Mouse (Mus musculus) midbrain, postnatal 0 days (tissue): Measurements from ENCODE around the gene Arpin. TPM values are rescaled to one million over a fixed set of nuclear protein-coding genes. Genes with fewer than 3 reads are reported as not detected.

ENCODE experiments used
- ATAC-seq: fragments of 200-750 bp; cut with Nextera tagmentation; 2 replicates; pipeline ENCODE4 v1.8.0; 2017; ENCODE audit warnings: moderate number of reproducible peaks, mild to moderate bottlenecking, moderate TSS enrichment, moderate library complexity; ENCODE audit not compliant: low FRiP score
- DNase-seq: peaks from one replicate; pipeline ENCODE4 v3.0.0-alpha.2; 2015; ENCODE audit warnings: low spot score
- H3K27ac ChIP-seq: fragments of 300-500 bp; sonication (generic); 2 replicates; pipeline ENCODE4 v1.5.1; 2014; ENCODE audit warnings: low read depth, mild to moderate bottlenecking, low read length, mixed read lengths
- H3K27me3 ChIP-seq: fragments of 300-500 bp; sonication (generic); 2 replicates; pipeline ENCODE4 v1.6.1; 2014; ENCODE audit warnings: low read length, control low read depth, mixed read lengths; ENCODE audit not compliant: insufficient read depth
- H3K36me3 ChIP-seq: fragments of 300-500 bp; sonication (generic); 2 replicates; pipeline ENCODE4 v1.6.1; 2014; ENCODE audit warnings: low read length, control low read depth, mixed read lengths; ENCODE audit not compliant: insufficient read depth
- H3K4me1 ChIP-seq: fragments of 300-500 bp; sonication (generic); 2 replicates; pipeline ENCODE4 v1.6.1; 2014; ENCODE audit warnings: mild to moderate bottlenecking, control low read depth, antibody characterized with exemption, low read length, mixed read lengths; ENCODE audit not compliant: insufficient read depth
- H3K4me2 ChIP-seq: fragments of 300-500 bp; sonication (generic); 2 replicates; pipeline ENCODE4 v1.6.1; 2014; ENCODE audit warnings: low read depth, mild to moderate bottlenecking, low read length, mixed read lengths; ENCODE audit not compliant: poor library complexity, severe bottlenecking
- H3K4me3 ChIP-seq: fragments of 300-500 bp; sonication (generic); 2 replicates; pipeline ENCODE4 v1.5.1; 2014; ENCODE audit warnings: low read depth, mild to moderate bottlenecking, low read length, moderate library complexity
- H3K9ac ChIP-seq: fragments of 300-500 bp; sonication (generic); replicated peaks from 2 replicates; pipeline ENCODE4 v1.6.1; 2014; ENCODE audit warnings: mild to moderate bottlenecking, low read length, moderate library complexity, mixed read lengths; ENCODE audit not compliant: poor library complexity, severe bottlenecking
- H3K9me3 ChIP-seq: fragments of 300-500 bp; sonication (generic); 2 replicates; pipeline ENCODE4 v1.6.1; 2016; ENCODE audit warnings: low read length, control low read depth
- CTCF ChIP-seq: IDR thresholded peaks from 2 replicates; pipeline ENCODE4 v1.5.1; 2016; ENCODE audit warnings: antibody characterized with exemption, mild to moderate bottlenecking
- WGBS: fragments of 180-500 bp; shearing (Covaris S2); extraction: QIAGEN DNeasy Blood & Tissue Kit; methylation state at CpG from one replicate; pipeline ENCODE4 v1.1.7; 2014; 5-methylcytosine and 5-hydroxymethylcytosine counted together
- microRNA-seq: library from miRNA; unstranded; fragments of <30 nt; microRNA quantifications from one replicate; pipeline ENCODE4, GENCODE M21; 2016; ENCODE audit warnings: borderline number of aligned reads
- polyA plus RNA-seq: library from polyadenylated mRNA; unstranded; fragments of >200 nt; fragmentation: Nextera tagmentation; extraction: Ambion mirVana; gene quantifications from 2 replicates; pipeline ENCODE4 v1.2.1, GENCODE M21; 2015
- total RNA-seq: library from RNA; depleted of rRNA; stranded (reverse); fragments of >200 nt; gene quantifications from 2 replicates; pipeline ENCODE4 v1.2.3, GENCODE M21; 2014; rRNA removed

Gene Arpin
- total and polyA plus RNA-seq, 2 experiments from 2014 or later, result 14.9 to 38.4 TPM

DNA sequence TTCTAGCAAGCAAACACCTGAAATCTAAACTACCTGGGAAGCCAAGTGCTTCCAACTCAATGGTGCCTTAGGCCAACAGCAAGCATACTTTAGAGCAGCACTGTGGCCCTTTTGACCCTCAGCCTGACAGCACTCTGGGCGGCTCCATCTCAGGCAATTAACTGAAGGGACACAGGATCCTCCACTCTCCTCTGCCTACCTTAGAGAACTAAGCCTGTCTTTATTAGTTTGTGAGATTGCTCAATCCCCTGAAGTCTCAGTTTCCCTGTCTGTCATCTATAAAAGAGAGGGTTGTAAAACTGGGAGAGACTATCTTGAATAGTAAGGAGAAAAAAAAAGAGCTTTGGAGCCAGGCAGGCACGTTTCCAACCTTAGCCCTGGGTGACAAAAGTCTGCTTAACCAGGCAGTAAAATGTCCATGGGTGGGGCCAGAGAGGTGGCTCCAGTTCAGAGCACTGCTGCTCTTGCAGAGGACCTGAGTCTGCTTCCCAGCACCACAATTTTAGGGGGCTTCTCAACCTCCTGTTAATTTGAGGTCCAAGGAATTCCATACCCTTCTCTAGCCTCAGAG, 56.6 kb downstream of the Arpin start:
- Histone ChIP-seq H3K4me2 (no peak overlapping the region), H3K4me3 (no peak overlapping the region), H3K9ac (no peak overlapping the region), H3K9me3 (no peaks in the 10 kb centered on the region), H3K36me3 (peaks cover 35% of the 10 kb centered on the region), H3K27me3 (no peaks in the 10 kb centered on the region), H3K4me1 (no peaks in the 10 kb centered on the region), H3K27ac (no peak overlapping the region)
- WGBS, result 62% methylated on average over 2 of the region's 2 CpGs
- TF ChIP-seq CTCF, result no peak
- DNase-seq (no peak), ATAC-seq (no peak)

Small RNAs within 50 kb of the gene (microRNA-seq; reads per million reads assigned to microRNA genes)
- gene Gm24541, result not detected

Other genes with a start within 250 kb of the Arpin start
- 5.5 and 5.6 TPM in 2 replicates for gene Kif7, start 219.6 kb downstream of the Arpin start, total RNA-seq
- gene Kif7, start 219.6 kb downstream of the Arpin start, polyA plus RNA-seq, result 1.5 and 1.7 TPM in 2 replicates
- gene Plin1, start 202.5 kb downstream of the Arpin start, total RNA-seq, result 0.14 and 0.44 TPM in 2 replicates
- gene Plin1, start 202.5 kb downstream of the Arpin start, polyA plus RNA-seq, result 0.23 and 0.33 TPM in 2 replicates
- gene Pex11a, start 192.2 kb downstream of the Arpin start, total RNA-seq, result 3.4 and 3.6 TPM in 2 replicates
- 11.9 and 12.3 TPM in 2 replicates for gene Pex11a, start 192.2 kb downstream of the Arpin start, polyA plus RNA-seq
- gene Wdr93, start 192.2 kb downstream of the Arpin start, total RNA-seq, result 0.19 and 0.27 TPM in 2 replicates
- 0.32 TPM in 1 of 2 replicates, not detected in the other for gene Wdr93, start 192.2 kb downstream of the Arpin start, polyA plus RNA-seq
- gene Mesp1, start 141.6 kb downstream of the Arpin start, total RNA-seq, result 0.27 TPM in 1 of 2 replicates, not detected in the other
- gene Mesp1, start 141.6 kb downstream of the Arpin start, polyA plus RNA-seq, result 0.69 and 0.86 TPM in 2 replicates
- 0.52 and 0.88 TPM in 2 replicates for gene Mesp2, start 124.6 kb downstream of the Arpin start, total RNA-seq
- 1.4 and 1.5 TPM in 2 replicates for gene Mesp2, start 124.6 kb downstream of the Arpin start, polyA plus RNA-seq
- 6.4 and 11.2 TPM in 2 replicates for gene Anpep, start 74.3 kb downstream of the Arpin start, total RNA-seq
- gene Anpep, start 74.3 kb downstream of the Arpin start, polyA plus RNA-seq, result 5.1 TPM in 2 replicates
- gene Ap3s2, start 14.7 kb downstream of the Arpin start, total RNA-seq, result 38.8 and 41.4 TPM in 2 replicates
- 38.6 and 40.9 TPM in 2 replicates for gene Ap3s2, start 14.7 kb downstream of the Arpin start, polyA plus RNA-seq
- gene Zfp710, start 89.5 kb upstream of the Arpin start, total RNA-seq, result 25.1 and 33.6 TPM in 2 replicates
- gene Zfp710, start 89.5 kb upstream of the Arpin start, polyA plus RNA-seq, result 9.8 and 10.7 TPM in 2 replicates
- 122 and 136 TPM in 2 replicates for gene Idh2, start 180.0 kb upstream of the Arpin start, total RNA-seq
- gene Idh2, start 180.0 kb upstream of the Arpin start, polyA plus RNA-seq, result 115 and 124 TPM in 2 replicates